Mouse (Mus musculus) kidney, adult 18-20 months (tissue): ENCODE measurements around the gene Nrd1.

Experiments used
- DNase-seq: peaks from one replicate; pipeline ENCODE4 v3.0.0; 2021

Nrd1 gene

DNA sequence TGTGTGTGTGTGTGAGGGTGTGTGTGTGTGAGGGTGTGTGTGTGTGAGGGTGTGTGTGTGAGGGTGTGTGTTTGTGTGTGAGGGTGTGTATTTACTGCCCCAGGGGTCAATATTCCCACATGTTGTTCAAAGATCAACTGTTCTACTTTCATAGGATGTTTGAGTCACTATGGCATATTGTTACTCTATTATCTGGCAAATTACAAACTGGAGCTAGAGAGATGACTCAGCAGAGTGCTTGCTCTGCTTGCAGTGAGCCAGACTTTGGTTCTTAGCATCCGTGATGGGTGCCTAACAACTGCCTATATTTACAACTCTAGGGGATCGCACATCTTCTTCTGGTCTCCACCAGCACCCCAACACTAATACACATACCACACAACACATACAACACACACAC is 29.4 kb downstream of the Nrd1 start:
- DNase-seq = no peak

GRCm38 (mm10) chr4:109030266-109030665 is 29.8 kb downstream of the Nrd1 start:
- no peak for DNase-seq

- peak; percentile 76 for DNase-seq
Measured at GRCm38 (mm10) chr4:109036327-109036726, 35.9 kb downstream of the Nrd1 start.

GRCm38 (mm10) chr4:109042739-109043138 is 42.3 kb downstream of the Nrd1 start:
- no peak for DNase-seq

- DNase-seq = no peak
Measured at GRCm38 (mm10) chr4:109043294-109043693, 42.8 kb downstream of the Nrd1 start.

DNA sequence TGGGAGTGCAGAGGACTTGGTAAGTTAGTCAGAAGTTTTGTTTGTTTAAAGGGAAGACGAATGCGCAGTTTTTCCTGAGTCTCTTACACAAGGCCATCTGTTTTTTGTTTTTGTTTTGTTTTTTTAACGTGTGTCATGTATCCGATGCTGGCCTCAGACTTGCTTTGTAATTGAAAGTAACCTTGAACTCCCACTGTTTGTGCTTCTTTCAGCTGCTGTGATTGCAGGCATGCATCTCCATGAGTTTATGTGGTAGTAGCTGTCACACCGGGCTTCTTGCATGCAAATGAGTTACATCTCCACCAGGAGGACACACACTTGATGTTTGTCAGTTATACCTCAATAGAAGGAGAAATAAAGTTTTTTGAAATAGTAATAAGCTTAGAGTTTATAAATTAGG is 43.3 kb downstream of the Nrd1 start:
- DNase-seq = no peak

- no peak for DNase-seq
Measured at GRCm38 (mm10) chr4:109048258-109048657, 47.8 kb downstream of the Nrd1 start.

DNA sequence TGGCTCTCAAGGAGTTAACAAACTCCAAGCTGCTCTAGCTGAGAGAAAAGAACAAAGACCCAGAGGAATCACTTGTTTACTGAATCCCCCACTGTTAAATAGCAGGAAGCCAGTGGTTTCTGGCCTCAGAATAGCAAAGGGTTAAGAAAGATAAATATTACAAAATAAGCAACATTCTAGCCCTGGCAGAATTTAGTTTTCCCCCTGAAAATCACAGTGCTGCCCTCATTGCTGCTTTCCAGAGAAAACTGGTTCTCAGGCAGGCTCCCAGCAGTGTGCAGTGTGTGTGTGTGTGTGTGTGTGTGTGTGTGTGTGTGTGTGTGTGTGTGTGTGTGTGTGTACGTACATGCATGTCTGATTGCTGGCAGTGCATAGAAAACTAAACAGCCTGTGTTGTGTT is 51.8 kb downstream of the Nrd1 start:
- no peak for DNase-seq

GRCm38 (mm10) chr4:109054003-109054402 is 53.5 kb downstream of the Nrd1 start:
- no peak for DNase-seq

- DNase-seq = no peak
Measured at GRCm38 (mm10) chr4:109056351-109056750, 55.9 kb downstream of the Nrd1 start.

- DNase-seq = no peak
Measured at GRCm38 (mm10) chr4:109057640-109058039, 57.2 kb downstream of the Nrd1 start.

- no peak for DNase-seq
Measured at GRCm38 (mm10) chr4:109059255-109059821, 58.9 kb downstream of the Nrd1 start.

GRCm38 (mm10) chr4:109064941-109065340 is 64.5 kb downstream of the Nrd1 start:
- no peak for DNase-seq

DNA sequence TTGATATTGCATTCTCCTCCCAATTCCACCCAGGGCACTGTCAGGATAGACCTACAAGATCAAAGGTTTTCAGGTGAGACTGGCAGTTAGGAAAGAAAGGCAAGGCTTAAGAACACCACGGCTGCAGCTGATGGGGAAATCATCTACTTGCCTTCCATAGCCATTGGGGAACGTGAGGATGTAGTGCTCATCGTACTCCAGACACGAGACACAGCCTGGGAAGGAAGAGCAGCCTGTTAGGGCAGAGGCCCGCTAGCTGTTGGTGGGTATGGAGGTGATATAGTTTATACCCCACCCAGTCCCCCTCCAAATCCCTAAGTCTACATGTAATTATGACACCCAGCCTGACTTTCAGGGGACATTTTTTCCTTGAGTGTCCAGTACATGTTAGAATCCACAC is 65.3 kb downstream of the Nrd1 start:
- DNase-seq = no peak

- DNase-seq = no peak
Measured at GRCm38 (mm10) chr4:109072891-109073290, 72.4 kb downstream of the Nrd1 start.

DNA sequence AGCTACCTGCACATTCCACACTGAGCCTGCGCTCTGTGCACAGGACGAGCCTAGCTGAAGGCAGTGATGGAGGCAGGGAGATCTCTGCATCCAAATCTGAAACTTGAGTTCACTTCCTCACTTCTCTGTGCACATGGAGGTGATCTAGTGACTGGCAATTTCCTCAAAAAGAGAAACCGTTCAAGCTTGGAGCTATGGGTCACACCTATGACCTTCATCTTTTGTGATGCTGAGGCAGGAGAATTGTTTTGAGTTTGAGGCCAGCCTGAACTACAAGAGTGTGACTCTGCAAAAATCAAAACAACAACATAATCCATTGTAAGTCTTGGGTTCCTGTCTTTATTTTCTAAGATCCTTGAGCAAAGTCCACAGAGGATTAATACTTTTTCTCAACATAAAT is 72.8 kb downstream of the Nrd1 start:
- DNase-seq = no peak

GRCm38 (mm10) chr4:109078941-109079340 is 78.5 kb downstream of the Nrd1 start:
- DNase-seq = no peak

- no peak for DNase-seq
Measured at GRCm38 (mm10) chr4:109079676-109080075, 79.2 kb downstream of the Nrd1 start.

- DNase-seq = no peak
Measured at GRCm38 (mm10) chr4:109080118-109080517, 79.7 kb downstream of the Nrd1 start.

DNA sequence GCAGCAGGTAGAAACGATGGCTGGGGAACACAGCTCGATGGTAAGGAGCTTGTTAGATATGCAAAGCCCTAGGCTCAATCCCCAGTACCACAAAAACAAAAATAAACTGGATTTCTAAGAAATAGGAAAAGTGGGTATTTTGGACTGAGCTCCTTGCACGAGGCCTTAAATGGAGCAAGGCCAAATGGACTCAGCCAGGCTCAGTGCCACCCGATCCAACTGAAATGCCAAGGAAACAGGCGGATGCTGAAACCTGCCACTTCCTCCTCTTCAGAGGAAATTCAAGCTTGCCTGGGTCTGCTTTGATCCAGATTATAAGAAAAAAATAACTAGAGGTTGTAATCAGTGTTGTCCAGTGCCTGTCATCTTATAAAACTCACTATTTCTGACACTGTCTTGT is 88.7 kb downstream of the Nrd1 start:
- no peak for DNase-seq

GRCm38 (mm10) chr4:109089999-109090398 is 89.5 kb downstream of the Nrd1 start:
- DNase-seq = no peak

- DNase-seq = no peak
Measured at GRCm38 (mm10) chr4:109091241-109091777, 90.9 kb downstream of the Nrd1 start.

DNA sequence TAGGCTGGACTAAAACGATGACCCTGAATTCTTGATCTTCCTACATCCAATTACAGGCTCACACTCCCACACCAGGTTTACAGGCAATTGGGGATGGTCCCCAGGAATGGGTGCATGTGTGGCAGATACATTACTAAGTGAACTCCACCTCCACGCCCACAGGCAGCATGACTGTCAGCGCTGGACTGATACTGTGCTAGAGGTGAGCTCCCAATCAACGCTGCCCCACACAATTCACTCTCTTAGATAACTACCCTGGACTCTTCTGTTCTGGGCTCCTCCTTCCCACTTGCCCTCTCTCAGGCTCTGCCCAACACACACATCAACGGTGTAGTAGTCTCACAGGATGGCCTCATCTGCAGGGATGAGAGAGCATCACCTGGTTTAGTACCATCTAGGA is 91.9 kb downstream of the Nrd1 start:
- DNase-seq = no peak

- no peak for DNase-seq
Measured at GRCm38 (mm10) chr4:109094269-109094668, 93.8 kb downstream of the Nrd1 start.

DNA sequence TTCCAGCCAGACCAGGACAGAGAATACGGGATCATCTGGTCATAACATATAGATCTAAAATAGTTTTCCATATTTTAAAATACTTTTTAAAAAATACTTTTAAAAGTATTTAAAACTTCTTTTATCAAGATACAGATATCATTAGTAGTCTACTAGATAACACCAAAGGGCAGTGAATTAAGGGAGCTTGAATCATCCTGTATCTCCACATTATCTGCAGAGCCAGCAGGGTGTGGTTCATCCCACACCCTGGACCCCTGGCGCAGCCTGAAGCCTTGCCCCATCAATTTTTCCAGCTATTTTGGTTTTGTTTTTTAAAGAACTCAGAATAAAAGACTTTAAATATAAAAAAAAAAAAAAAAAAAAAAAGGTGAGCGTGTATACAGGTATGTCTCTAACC is 98.4 kb downstream of the Nrd1 start:
- no peak for DNase-seq
